Mouse (Mus musculus) midbrain, embryonic 11.5 days (tissue): ENCODE results near the gene Apon. TPM values are rescaled to one million over a fixed set of nuclear protein-coding genes. Genes with fewer than 3 reads are reported as not detected.
"Not testable (repeated sequence)": the region's sequence is repeated elsewhere in the genome, so short reads cannot be mapped to it uniquely, and the experiment has no call there.

Experiments used
- ATAC-seq: fragments of 200-750 bp; cut with Nextera tagmentation; 2 replicates; pipeline ENCODE4 v1.8.0; 2017; ENCODE audit warnings: moderate TSS enrichment, moderate library complexity; ENCODE audit not compliant: low FRiP score
- DNase-seq: peaks from one replicate; pipeline ENCODE4 v3.0.0; 2015; ENCODE audit warnings: low spot score; ENCODE audit errors: missing footprints
- H3K27ac ChIP-seq: fragments of 300-500 bp; sonication (generic); 2 replicates; pipeline ENCODE4 v1.5.1; 2014; ENCODE audit warnings: low read depth, low read length
- H3K27me3 ChIP-seq: fragments of 300-500 bp; sonication (generic); 2 replicates; pipeline ENCODE4 v1.6.1; 2014; ENCODE audit warnings: mild to moderate bottlenecking, low read length, moderate library complexity, mixed read lengths; ENCODE audit not compliant: control insufficient read depth, insufficient read depth
- H3K36me3 ChIP-seq: fragments of 300-500 bp; sonication (generic); 2 replicates; pipeline ENCODE4 v1.6.1; 2014; ENCODE audit warnings: mild to moderate bottlenecking, low read length, moderate library complexity, mixed read lengths; ENCODE audit not compliant: control insufficient read depth, insufficient read depth
- H3K4me1 ChIP-seq: fragments of 300-500 bp; sonication (generic); 2 replicates; pipeline ENCODE4 v1.6.1; 2014; ENCODE audit warnings: low read length; ENCODE audit not compliant: control insufficient read depth, insufficient read depth
- H3K4me2 ChIP-seq: fragments of 300-500 bp; sonication (generic); 2 replicates; pipeline ENCODE4 v1.6.1; 2014; ENCODE audit warnings: mild to moderate bottlenecking, moderate library complexity
- H3K4me3 ChIP-seq: fragments of 300-500 bp; sonication (generic); 2 replicates; pipeline ENCODE4 v1.5.1; 2014; ENCODE audit warnings: low read depth, low read length
- H3K9ac ChIP-seq: fragments of 300-500 bp; sonication (generic); 2 replicates; pipeline ENCODE4 v1.6.1; 2014; ENCODE audit warnings: low read length
- H3K9me3 ChIP-seq: fragments of 300-500 bp; sonication (generic); 2 replicates; pipeline ENCODE4 v1.6.1; 2016; ENCODE audit warnings: low read length; ENCODE audit not compliant: control insufficient read depth
- WGBS: fragments of 180-500 bp; shearing (Covaris S2); extraction: QIAGEN DNeasy Blood & Tissue Kit; methylation state at CpG from one replicate; pipeline ENCODE4 v1.1.7; 2014; 5-methylcytosine and 5-hydroxymethylcytosine counted together
- polyA plus RNA-seq: library from polyadenylated mRNA; unstranded; fragments of >200 nt; fragmentation: Nextera tagmentation; extraction: Ambion mirVana; gene quantifications from 2 replicates; pipeline ENCODE4 v1.2.1, GENCODE M21; 2014

Gene Apon
- polyA plus RNA-seq, 1 experiment from 2014 or later, result 0.22 TPM

DNA sequence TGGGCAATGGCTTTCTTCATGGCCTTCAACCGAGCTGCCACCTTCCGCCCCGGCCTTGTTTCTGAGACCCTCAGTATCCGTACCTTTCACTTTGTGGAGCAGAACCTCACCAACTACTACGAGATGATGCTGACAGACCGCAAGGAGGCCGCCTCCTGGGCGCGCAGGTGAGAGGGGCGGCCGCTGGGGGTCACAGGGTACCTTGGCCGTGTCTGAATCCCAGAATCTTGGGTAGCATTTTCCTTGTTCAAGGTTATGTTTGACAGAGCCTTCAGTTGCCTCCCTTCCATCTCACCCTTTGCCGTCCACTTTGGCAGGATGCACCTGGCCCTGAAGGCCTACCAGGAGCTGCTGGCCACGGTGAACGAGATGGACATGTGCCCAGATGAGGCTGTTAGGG lies 9.8 kb upstream of the Apon start:
- Histone ChIP-seq H3K4me2 (no peak overlapping the region), H3K36me3 (peaks cover 42% of the 10 kb centered on the region), H3K27me3 (no peaks in the 10 kb centered on the region), H3K4me1 (no peaks in the 10 kb centered on the region), H3K9ac (no peak overlapping the region), H3K9me3 (no peaks in the 10 kb centered on the region), H3K4me3 (no peak overlapping the region), H3K27ac (no peak overlapping the region)
- DNase-seq, result no peak
- 95% methylated on average over 15 of the region's 15 CpGs for WGBS
- no peak for ATAC-seq

DNA sequence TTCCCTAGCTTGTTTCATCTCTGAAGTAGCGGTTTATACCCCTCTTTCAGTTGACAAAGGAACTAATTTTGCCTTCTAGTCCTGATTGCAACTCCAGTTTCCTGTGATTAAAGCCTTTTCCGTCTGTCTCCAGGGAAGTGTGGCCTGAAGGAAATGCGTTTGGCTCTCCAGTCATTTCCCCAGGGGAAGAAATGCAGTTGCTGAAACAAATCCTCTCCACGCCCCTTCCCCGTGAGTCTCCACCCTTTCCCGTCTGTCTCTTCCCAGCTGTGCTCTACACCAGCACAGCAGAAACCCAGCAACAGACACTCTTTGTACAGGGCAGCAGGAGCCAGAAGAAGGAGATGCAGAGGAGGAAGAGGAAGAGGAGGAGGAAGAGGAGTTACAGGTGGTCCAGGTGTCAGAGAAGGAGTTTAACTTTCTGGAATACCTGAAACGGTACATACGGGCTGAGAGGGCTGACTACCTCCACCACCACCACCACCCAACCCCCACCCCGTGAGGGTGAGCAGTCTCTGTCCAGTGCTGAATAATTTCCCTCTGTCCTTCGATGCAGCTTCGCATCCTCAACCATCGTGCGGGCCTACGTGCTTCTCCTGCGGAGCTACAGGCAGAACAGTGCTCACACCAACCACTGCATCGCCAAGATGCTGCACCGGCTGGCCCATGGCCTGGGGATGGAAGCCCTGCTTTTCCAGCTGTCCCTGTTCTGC lies 6.7 kb upstream of the Apon start:
- Histone ChIP-seq H3K9ac (no peak overlapping the region), H3K4me1 (no peaks in the 10 kb centered on the region), H3K4me2 (no peak overlapping the region), H3K36me3 (peaks cover 42% of the 10 kb centered on the region), H3K9me3 (no peaks in the 10 kb centered on the region), H3K27ac (no peak overlapping the region), H3K4me3 (no peak overlapping the region), H3K27me3 (no peaks in the 10 kb centered on the region)
- 85% methylated on average over 17 of the region's 17 CpGs for WGBS
- no peak for ATAC-seq
- DNase-seq, result no peak

DNA sequence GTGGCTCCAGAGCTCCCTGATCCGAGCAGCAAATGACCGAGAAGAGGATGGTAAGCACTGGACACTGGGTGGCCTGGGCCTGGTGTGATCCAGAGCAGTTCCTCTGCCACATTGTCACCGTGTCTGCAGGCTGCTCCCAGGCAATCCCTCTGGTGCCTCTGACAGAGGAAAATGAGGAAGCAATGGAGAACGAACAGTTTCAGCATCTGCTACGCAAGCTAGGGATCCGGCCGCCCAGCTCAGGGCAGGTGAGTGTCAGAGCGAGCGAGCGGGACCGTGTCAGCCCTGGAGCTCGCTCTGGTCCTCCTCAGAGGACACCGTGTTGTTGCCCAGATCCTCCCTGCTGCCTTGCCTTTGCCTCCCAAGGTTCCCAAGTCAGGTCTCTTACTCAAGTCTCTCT lies 3.3 kb upstream of the Apon start:
- Histone ChIP-seq H3K27me3 (no peaks in the 10 kb centered on the region), H3K9ac (no peak overlapping the region), H3K4me2 (no peak overlapping the region), H3K36me3 (peaks cover 29% of the 10 kb centered on the region), H3K4me1 (no peaks in the 10 kb centered on the region), H3K4me3 (no peak overlapping the region), H3K9me3 (no peaks in the 10 kb centered on the region), H3K27ac (no peak overlapping the region)
- ATAC-seq, result no peak
- 94% methylated on average over 13 of the region's 13 CpGs for WGBS
- no peak for DNase-seq

DNA sequence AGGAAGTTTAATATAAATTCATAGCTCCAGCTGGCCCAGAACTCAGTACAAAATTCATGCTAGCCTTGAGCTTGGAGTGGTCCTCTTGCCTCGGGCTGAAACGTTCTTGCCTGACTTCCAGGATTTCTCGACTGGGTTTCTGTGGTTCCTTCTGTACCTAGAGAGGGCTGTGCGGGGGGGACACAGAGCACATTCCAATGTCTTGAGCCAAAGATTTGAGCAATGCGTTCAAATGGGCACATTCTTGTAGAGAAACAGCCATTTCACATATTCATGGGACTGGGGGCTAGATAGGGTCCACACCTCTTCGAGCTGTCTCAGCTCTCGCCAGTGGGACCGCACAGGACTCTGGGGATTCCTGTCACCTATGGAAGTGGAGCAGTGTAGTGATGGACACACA lies 2.0 kb downstream of the Apon start:
- H3K4me3 ChIP-seq, result no peak overlapping the region
- H3K9me3 ChIP-seq, result no peaks in the 10 kb centered on the region
- no peaks in the 10 kb centered on the region for H3K27me3 ChIP-seq
- no peaks in the 10 kb centered on the region for H3K4me1 ChIP-seq
- H3K9ac ChIP-seq, result no peak overlapping the region
- 87% methylated on average over 8 of the region's 8 CpGs for WGBS
- ATAC-seq (no peak), DNase-seq (no peak)
- H3K27ac ChIP-seq, result no peak overlapping the region
- H3K4me2 ChIP-seq, result no peak overlapping the region
- H3K36me3 ChIP-seq, result peaks cover 4% of the 10 kb centered on the region

DNA sequence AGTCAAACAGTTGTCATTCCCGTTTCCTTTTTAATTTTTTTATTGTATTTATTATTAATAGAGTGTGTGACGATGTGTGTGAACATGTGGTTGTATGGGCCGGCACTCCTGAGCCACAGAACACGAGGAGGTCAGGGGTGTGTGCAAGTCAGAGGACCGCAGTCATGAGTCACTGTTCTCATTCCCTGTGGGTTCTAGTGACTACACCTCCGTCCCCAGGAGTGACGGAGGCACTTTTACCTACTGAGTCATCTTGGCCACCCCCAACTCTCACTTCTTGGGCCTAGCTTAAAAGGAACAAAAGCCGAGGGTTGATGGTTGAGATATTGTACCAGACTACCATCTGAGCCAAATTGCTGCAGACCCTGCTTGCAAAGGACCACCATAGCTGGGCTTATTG lies 2.4 kb downstream of the Apon start:
- Histone ChIP-seq H3K4me2 (no peak overlapping the region), H3K27ac (no peak overlapping the region), H3K27me3 (no peaks in the 10 kb centered on the region), H3K4me1 (no peaks in the 10 kb centered on the region), H3K4me3 (no peak overlapping the region), H3K9me3 (no peaks in the 10 kb centered on the region), H3K36me3 (peaks cover 4% of the 10 kb centered on the region; the same call in 1 of the 2 replicates), H3K9ac (no peak overlapping the region)
- 91% methylated on average over 8 of the region's 8 CpGs for WGBS
- no peak for ATAC-seq
- no peak for DNase-seq

DNA sequence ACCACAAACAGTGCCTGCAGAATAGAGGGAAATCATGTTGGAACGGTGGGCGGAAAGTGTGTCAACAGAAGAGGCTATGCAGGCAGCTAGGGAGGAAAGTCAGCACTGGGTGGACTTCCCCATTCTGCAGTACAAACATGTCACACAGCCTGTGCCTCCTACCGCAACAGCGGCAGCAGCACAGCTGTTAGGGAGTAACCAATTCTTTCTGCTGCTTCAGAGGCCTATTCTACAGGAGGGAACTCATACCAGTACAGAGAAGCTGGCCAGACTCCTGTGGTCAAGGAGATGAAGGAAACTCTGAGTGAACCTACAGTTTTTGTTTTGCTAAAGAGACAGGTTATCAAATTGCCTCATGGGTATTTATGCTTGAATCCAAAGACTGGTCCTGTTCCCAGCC lies 5.1 kb downstream of the Apon start:
- no peak overlapping the region for H3K9ac ChIP-seq
- no peak overlapping the region for H3K4me3 ChIP-seq
- DNase-seq, result no peak
- 86% methylated on average over 4 of the region's 4 CpGs for WGBS
- no peak overlapping the region for H3K4me2 ChIP-seq
- no peak overlapping the region for H3K27ac ChIP-seq
- H3K27me3 ChIP-seq, result no peaks in the 10 kb centered on the region
- H3K36me3 ChIP-seq, result no peaks in the 10 kb centered on the region
- no peak for ATAC-seq
- no peaks in the 10 kb centered on the region for H3K4me1 ChIP-seq
- no peaks in the 10 kb centered on the region for H3K9me3 ChIP-seq

DNA sequence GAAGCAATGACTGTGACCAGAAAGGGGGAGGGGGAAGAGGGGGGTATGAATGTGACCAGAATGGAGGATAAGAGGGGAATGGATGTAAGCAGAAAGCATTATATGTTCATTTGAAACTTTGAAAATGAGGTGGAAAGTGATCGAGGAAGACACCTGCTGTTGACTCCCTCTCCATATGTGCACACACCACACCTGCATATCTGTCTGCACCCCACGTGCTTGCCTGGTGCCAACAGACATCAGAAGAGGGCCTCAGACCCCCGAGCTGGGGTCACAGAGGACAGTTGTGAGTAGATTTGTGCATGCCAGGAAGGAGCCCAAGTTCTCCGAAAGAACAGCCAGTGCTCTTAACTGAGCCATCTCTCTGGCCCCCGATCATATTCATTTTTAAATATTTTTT lies 6.0 kb downstream of the Apon start:
- no peak overlapping the region for H3K27ac ChIP-seq
- no peaks in the 10 kb centered on the region for H3K9me3 ChIP-seq
- H3K9ac ChIP-seq, result no peak overlapping the region
- H3K27me3 ChIP-seq, result no peaks in the 10 kb centered on the region
- H3K4me3 ChIP-seq, result no peak overlapping the region
- no peaks in the 10 kb centered on the region for H3K4me1 ChIP-seq
- DNase-seq (no peak), ATAC-seq (no peak)
- H3K36me3 ChIP-seq, result no peaks in the 10 kb centered on the region
- 89% methylated on average over 5 of the region's 5 CpGs for WGBS
- no peak overlapping the region for H3K4me2 ChIP-seq

DNA sequence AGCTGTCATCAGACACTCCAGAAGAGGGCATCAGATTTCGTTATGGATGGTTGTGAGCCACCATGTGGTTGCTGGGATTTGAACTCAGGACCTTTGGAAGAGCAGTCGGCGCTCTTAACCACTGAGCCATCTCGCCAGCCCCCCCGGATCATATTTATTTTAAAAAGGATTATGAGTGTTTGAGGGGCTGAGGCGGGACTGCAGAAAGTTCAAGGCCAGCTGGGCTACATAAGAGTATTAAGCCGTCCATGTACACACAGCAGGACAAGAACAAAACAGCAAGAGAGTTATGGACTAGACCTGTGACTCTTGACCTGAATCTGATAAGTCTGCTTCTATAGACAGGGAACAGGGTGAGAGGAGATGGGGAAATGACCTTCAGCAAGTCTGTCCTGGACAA lies 6.5 kb downstream of the Apon start:
- H3K4me1 ChIP-seq, H3K27ac ChIP-seq, H3K36me3 ChIP-seq, DNase-seq, H3K9me3 ChIP-seq, H3K9ac ChIP-seq, H3K27me3 ChIP-seq, H3K4me2 ChIP-seq, ATAC-seq, H3K4me3 ChIP-seq: not testable (repeated sequence)
- WGBS, result 90% methylated on average over 7 of the region's 7 CpGs

DNA sequence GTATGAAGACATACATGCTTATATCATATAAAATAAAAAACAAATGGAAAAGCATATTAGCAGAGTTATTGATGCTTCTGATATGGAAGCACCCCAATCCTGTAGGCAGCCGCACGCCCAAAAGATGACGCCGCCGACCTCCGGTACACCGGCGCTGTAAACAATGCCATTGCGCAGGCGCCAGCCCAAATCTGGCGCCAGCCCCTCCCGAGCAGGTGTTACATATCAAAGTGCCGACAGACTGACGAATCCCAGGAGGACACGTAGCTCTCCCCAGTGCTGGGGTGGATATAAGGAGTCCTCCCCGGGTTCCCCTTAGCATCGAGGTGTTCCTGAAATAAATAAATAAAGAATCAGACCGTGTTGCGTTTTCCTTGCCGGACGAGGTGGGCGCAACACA lies 8.4 kb downstream of the Apon start:
- Histone ChIP-seq H3K9ac (no peak overlapping the region), H3K4me1 (no peaks in the 10 kb centered on the region), H3K36me3 (no peaks in the 10 kb centered on the region), H3K9me3 (no peaks in the 10 kb centered on the region), H3K27me3 (no peaks in the 10 kb centered on the region), H3K4me3 (no peak overlapping the region), H3K27ac (no peak overlapping the region), H3K4me2 (no peak overlapping the region)
- ATAC-seq (no peak), DNase-seq (no peak)
- 84% methylated on average over 22 of the region's 22 CpGs for WGBS
